Mouse (Mus musculus) olfactory bulb, adult 2 months (tissue): ENCODE results near the gene Cblb. TPM values are rescaled to one million over a fixed set of nuclear protein-coding genes. Genes with fewer than 3 reads are reported as not detected.

Experiments
- H3K27ac ChIP-seq: fragments of 200-500 bp; 2 replicates; pipeline ENCODE4 v1.5.1; 2012; ENCODE audit warnings: low read depth, low read length; ENCODE audit not compliant: insufficient read depth
- H3K4me1 ChIP-seq: fragments of 200-500 bp; 2 replicates; pipeline ENCODE4 v1.6.1; 2012; ENCODE audit warnings: low read length; ENCODE audit not compliant: control insufficient read depth, insufficient read depth
- H3K4me3 ChIP-seq: fragments of 200-500 bp; 2 replicates; pipeline ENCODE4 v1.5.1; 2012; ENCODE audit warnings: mild to moderate bottlenecking, low read depth, low read length, moderate library complexity; ENCODE audit not compliant: insufficient read depth
- CTCF ChIP-seq: fragments of 200-500 bp; IDR thresholded peaks from 2 replicates; pipeline ENCODE4 v1.5.1; 2012; ENCODE audit warnings: low read depth, mild to moderate bottlenecking, low read length, moderate library complexity; ENCODE audit not compliant: insufficient read depth
- POLR2A ChIP-seq: fragments of 200-500 bp; IDR thresholded peaks from 2 replicates; pipeline ENCODE4 v1.6.1; 2012; ENCODE audit warnings: mild to moderate bottlenecking, low read depth, low read length, moderate library complexity; ENCODE audit not compliant: insufficient read depth
- WGBS: fragments of 180-500 bp; shearing (Covaris S2); methylation state at CpG from one replicate; pipeline ENCODE4 v1.1.7; 2018; 5-methylcytosine and 5-hydroxymethylcytosine counted together
- polyA plus RNA-seq: library from polyadenylated mRNA; stranded (reverse); fragments of >200 nt; gene quantifications from 2 replicates; pipeline ENCODE4 v1.2.4, GENCODE M21; 2012; ENCODE audit warnings: low replicate concordance; ENCODE audit not compliant: missing spikeins, insufficient read depth, insufficient read length

Cblb gene
- polyA plus RNA-seq, 1 experiment = not detected

- H3K4me1 ChIP-seq = peaks cover 5% of the 10 kb centered on the region; the same call in 1 of the 2 replicates
- no peak overlapping the region for H3K27ac ChIP-seq
- TF ChIP-seq CTCF (no peak), POLR2A (no peak)
- H3K4me3 ChIP-seq = no peak overlapping the region
- 84% methylated on average over 9 of the region's 9 CpGs for WGBS
Measured at GRCm38 (mm10) chr16:52078758-52079474, 47.9 kb downstream of the Cblb start.

GRCm38 (mm10) chr16:52079475-52079823 lies 48.4 kb downstream of the Cblb start:
- no peak overlapping the region for H3K27ac ChIP-seq
- WGBS = 96% methylated on average over 8 of the region's 8 CpGs
- TF ChIP-seq CTCF (no peak), POLR2A (no peak)

GRCm38 (mm10) chr16:52080619-52081395 lies 49.8 kb downstream of the Cblb start:
- H3K27ac ChIP-seq = no peak overlapping the region
- WGBS = 92% methylated on average over 11 of the region's 11 CpGs
- H3K4me3 ChIP-seq = no peak overlapping the region
- TF ChIP-seq POLR2A (no peak), CTCF (no peak)
- H3K4me1 ChIP-seq = peaks cover 5% of the 10 kb centered on the region; the same call in 1 of the 2 replicates

More at GRCm38 (mm10) chr16:52079475-52079823, 48.4 kb downstream of the Cblb start:
- Histone ChIP-seq H3K4me3 (no peak overlapping the region), H3K4me1 (peaks cover 5% of the 10 kb centered on the region; the same call in 1 of the 2 replicates)

- H3K27ac ChIP-seq = no peak overlapping the region
- 85% methylated on average over 3 of the region's 3 CpGs for WGBS
- no peak overlapping the region for H3K4me3 ChIP-seq
- TF ChIP-seq CTCF (no peak), POLR2A (no peak)
- H3K4me1 ChIP-seq = peaks cover 3% of the 10 kb centered on the region; the same call in 1 of the 2 replicates
Measured at GRCm38 (mm10) chr16:52081756-52082155, 50.7 kb downstream of the Cblb start.

GRCm38 (mm10) chr16:52086793-52087450 lies 55.9 kb downstream of the Cblb start:
- 95% methylated on average over 9 of the region's 9 CpGs for WGBS
- TF ChIP-seq CTCF (no peak), POLR2A (no peak)
- H3K4me1 ChIP-seq = no peaks in the 10 kb centered on the region
- H3K27ac ChIP-seq = no peak overlapping the region
- H3K4me3 ChIP-seq = no peak overlapping the region

- WGBS = 92% methylated on average over 4 of the region's 4 CpGs
- H3K4me1 ChIP-seq = 0 out of 2 replicates have a peak, but pooled peaks cover 2% of the 10 kb centered on the region
- H3K27ac ChIP-seq = no peak overlapping the region
- TF ChIP-seq POLR2A = no peak
- no peak for TF ChIP-seq CTCF
- no peak overlapping the region for H3K4me3 ChIP-seq
Measured at GRCm38 (mm10) chr16:52089354-52089753, 58.3 kb downstream of the Cblb start.

- TF ChIP-seq POLR2A (no peak), CTCF (no peak)
- Histone ChIP-seq H3K4me3 (no peak overlapping the region), H3K27ac (no peak overlapping the region), H3K4me1 (0 out of 2 replicates have a peak, but pooled peaks cover 2% of the 10 kb centered on the region)
- 86% methylated on average over 6 of the region's 6 CpGs for WGBS
Measured at GRCm38 (mm10) chr16:52090899-52091298, 59.9 kb downstream of the Cblb start.

- TF ChIP-seq CTCF (no peak), POLR2A (no peak)
- Histone ChIP-seq H3K4me1 (0 out of 2 replicates have a peak, but pooled peaks cover 2% of the 10 kb centered on the region), H3K27ac (no peak overlapping the region), H3K4me3 (no peak overlapping the region)
- WGBS = 65% methylated on average over 9 of the region's 9 CpGs
Measured at GRCm38 (mm10) chr16:52093325-52094253, 62.6 kb downstream of the Cblb start.
